Mouse (Mus musculus) frontal cortex, postnatal 10 days (tissue): Measurements from ENCODE around the gene Srsf10.

Source experiments
- DNase-seq, 2 experiments: peaks; one replicate each; pipeline ENCODE4 v3.0.0; 2022; ENCODE audit warnings: low spot score in 2 of 2, mixed read lengths in 1 of 2

Srsf10 gene

GRCm38 (mm10) chr4:135883881-135884516 is 28.5 kb downstream of the Srsf10 start:
- no peak for DNase-seq

- no peak for DNase-seq
Measured at GRCm38 (mm10) chr4:135884531-135884930, 29.0 kb downstream of the Srsf10 start.

DNA sequence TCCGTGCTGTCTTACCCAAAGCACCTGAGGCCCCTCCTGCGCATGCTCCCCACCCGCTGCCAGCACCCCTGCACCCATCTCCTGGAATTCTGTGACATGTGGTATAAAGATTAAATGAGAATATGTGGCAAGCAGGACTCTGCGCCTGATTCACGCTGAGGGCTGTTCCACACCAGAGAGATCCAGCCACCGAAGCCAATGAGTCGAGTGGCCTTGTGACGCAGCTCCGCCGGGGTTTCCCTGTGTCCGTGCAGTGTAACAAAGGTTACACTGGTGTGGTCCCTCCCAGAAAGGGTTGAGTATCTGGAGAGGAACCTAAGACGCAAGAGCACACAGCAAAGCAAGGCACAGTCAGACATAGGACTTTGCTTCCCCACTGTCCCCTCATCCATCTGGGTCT is 30.1 kb downstream of the Srsf10 start:
- no peak for DNase-seq

GRCm38 (mm10) chr4:135886184-135886583 is 30.6 kb downstream of the Srsf10 start:
- no peak for DNase-seq

DNA sequence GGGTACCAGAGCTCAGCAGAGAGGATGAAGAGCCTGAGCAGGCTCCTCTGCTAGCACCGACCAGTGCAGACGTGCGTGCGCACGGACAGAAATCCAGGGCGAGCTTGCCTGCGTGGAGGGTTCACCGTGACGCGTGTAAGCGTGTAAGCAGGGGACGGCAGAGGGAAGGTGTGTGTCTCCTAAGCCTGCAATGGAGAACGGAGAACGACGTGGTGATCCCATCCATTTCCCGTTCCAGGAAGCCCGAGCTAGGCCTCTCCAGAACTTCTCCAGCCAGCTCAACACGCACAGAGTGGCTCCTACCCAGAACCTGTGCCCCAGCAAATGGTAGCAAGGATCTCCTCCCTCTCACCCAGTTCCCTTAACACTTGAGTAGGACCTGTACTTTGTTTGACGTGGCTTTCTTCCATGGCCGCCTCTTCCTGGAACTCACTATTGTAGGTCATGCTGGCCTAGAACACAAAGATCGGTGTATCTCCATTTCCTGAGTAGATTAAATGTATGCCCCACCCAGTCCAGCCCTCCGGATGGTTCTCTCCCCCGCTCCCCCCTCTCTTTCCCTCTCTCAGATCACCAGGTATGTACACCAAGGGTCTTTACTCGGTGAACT is 33.0 kb downstream of the Srsf10 start:
- DNase-seq = no peak

DNA sequence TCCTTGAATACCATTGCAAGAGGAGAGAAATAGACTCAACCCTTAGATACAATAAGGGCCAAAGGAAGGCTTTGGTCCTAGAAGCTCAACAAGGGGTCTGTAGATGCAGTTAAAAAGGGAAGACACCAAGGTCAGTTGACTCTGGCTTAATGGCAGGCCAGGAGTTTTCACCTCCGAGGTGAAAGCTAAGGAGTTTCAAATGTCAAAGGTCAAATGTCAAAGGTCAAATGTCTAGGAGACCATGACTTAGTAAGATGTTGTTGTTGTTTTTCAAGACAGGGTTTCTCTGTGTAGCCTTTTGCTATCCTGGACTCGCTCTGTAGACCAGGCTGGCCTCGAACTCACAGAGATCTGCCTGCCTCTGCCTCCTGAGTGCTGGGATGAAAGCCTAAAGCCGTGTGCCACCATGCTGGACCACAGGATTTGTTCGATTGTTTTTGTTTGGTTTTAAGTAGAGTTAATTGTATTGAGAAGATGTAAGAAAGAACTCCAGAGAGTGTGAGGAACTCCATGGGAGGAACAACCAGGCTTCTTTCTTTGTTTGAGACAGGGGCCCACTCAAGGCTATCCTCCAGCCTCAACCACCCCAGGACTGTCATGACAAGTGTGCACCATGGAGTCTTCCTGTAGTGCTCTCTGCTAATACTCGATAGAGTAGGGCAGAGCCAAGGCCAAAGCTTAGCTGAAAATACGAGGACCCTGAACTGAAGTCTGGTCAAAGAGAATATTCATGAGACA is 33.8 kb downstream of the Srsf10 start:
- no peak for DNase-seq

DNA sequence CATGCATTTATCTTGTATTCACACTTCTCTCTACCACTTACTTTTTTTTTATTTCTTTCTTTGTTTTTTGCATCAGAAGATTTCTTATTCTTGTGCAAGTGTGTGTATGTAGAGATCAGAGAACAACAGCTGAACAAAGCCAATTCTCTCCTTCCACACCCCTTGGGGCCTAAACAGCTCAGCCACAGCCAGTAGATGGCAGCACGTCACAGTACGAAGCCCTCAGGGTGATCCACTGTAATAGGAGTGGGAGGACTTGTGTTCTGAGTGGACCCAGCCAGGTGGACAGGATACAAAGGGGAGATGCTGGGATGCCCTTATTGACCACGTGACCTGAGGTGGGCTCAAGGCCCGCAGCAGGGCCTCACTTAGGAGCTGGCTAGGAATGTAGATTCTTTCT is 34.3 kb downstream of the Srsf10 start:
- DNase-seq = peak in 1 of 2 experiments; percentile 52

- no peak for DNase-seq
Measured at GRCm38 (mm10) chr4:135891539-135891938, 36.0 kb downstream of the Srsf10 start.

- DNase-seq = no peak
Measured at GRCm38 (mm10) chr4:135892884-135893283, 37.3 kb downstream of the Srsf10 start.

DNA sequence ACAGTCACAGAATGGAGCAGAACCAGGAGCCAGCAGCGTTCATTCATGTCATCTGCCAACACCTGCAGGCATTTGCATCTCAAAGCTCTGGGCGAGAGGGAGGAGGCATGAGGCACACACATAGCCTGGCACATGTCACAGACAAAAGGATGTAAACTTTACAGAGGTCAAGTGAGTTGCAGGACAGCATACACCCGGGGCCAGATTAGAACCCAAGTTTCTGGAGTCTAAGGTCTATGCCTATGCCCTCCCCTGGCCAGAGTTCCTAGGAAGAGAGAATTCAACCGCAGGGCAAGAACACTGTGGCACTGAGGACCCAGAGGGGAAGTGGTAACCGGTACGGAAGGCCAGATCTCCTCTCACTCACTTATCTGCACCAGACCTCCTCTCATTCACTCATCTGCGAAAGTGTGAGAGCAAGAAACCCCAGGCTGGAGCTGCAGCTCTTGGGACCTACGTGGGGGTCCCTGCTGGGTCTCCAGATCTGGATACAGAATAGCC is 39.6 kb downstream of the Srsf10 start, which contains the start of gene Cnr2:
Gene Cnr2, plus strand, starts transcription at position 324 of the 501 bp plus-strand sequence.
- no peak for DNase-seq

DNA sequence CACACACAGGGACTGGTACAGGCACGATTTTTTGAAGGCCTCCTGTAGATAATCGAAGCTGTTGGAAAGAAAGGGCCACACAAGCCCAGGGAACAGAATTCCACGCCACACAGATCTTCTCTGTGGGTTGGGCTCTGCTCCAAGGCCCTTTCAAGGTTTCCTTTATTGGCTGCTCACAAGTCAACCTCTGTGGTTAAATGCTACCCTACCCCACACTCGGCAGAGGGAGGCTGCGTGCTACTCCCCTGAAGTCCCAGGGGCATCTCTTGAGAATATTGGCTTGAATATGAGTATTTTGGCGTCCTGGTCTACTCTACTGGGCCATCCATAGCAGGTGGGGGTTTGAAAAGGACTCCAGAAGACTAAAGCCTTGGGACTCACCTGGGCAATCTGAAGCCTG is 40.6 kb downstream of the Srsf10 start:
- no peak for DNase-seq

DNA sequence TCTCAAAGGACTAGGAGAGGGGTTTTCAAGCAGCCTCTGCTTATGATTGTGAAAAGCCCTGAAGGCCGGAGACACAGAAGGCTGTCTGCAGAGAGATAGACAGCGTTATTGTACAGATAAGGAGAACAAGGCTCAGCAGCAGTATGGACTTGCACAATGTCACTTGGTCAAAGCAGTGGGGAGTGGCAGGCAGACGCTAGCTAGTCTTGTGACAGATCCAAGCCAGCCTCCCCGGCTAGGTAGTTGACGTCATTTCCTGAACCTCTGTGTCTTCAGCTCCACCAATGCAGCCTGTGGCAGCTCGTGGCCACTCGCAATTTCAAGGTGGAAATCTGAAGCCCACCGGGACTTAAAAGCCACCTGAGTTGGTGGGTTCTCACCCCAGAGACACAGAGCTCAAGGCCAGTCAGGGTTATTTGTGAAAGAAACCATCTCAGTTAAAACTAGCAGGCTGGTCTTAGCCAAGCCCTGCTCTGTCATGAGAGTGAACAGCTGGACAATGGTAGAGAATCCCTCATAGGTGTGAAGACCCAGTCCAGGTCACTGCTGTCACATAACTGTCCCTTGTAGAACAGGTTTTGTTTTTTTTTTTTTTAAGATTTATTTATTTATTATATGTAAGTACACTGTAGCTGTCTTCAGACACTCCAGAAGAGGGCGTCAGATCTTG is 43.0 kb downstream of the Srsf10 start:
- no peak for DNase-seq

- DNase-seq = no peak
Measured at GRCm38 (mm10) chr4:135899050-135899448, 43.5 kb downstream of the Srsf10 start.

DNA sequence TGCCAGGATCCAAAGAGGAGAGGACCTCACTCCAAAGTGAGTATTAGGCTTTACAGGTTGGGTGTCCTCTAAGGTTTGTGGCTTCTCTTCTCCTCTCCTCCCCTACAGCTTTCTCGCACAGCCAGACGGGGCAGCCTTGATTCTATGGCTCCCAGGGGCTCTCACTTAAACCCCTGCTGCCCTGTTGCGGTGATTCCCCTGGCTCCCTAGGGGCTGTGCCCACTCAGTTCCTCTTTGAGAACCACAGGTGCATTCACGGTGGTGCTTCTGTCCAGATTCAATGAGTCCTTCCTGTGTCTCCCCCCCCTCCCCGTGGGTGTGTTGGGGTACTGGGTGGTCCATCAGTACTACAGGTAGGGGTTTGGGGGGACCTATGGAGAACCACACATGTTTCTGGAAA is 44.5 kb downstream of the Srsf10 start:
- no peak for DNase-seq

DNA sequence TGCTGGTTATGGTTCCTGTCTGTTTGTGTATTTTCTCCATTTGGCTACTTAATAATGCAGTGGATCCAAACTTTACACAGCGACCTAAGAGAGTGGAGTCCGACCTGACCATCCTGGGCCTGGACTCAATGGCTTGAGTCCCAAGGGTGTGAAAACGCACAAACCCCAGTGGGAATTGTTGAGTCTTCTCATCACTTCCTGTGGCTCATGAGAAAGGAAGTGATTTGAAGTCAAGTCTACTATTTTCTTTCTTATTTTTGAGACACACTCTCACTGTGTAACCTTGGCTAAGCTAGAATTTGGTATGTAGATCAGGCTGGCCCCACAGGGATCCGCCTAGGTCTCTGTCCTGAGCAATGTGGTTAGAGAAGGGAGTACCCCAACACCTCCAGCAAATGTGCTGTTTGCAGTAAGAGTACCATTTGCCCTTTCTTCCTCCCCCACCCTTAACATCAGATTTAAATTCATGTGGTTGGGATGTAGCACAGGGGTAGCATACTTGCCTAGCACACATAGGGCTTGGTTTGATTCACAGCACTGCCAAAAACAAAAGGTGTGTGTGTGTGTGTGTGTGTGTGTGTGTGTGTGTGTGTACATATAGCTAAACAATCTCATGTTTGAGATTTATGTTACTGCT is 47.2 kb downstream of the Srsf10 start:
- no peak for DNase-seq

- DNase-seq = no peak
Measured at GRCm38 (mm10) chr4:135904810-135905209, 49.3 kb downstream of the Srsf10 start.

DNA sequence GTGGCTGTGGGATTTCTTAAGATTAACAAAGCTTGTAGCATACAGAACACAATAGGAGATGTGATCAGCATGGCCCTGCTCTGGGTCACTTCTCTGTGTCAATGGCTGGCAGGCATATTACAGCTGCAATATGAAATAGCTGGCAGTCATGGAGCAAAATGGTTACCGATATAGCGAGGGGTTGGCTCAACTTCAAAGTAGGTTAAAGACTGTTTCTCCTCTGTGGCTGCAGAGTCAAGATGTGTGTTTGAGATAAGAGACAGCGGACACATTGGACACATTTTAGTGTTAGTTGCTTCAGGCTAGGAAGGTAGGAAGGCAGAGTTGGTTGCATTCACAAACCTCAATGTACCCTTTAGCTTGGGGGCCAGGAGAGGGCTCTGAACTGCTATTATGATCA is 51.1 kb downstream of the Srsf10 start:
- DNase-seq = no peak

DNA sequence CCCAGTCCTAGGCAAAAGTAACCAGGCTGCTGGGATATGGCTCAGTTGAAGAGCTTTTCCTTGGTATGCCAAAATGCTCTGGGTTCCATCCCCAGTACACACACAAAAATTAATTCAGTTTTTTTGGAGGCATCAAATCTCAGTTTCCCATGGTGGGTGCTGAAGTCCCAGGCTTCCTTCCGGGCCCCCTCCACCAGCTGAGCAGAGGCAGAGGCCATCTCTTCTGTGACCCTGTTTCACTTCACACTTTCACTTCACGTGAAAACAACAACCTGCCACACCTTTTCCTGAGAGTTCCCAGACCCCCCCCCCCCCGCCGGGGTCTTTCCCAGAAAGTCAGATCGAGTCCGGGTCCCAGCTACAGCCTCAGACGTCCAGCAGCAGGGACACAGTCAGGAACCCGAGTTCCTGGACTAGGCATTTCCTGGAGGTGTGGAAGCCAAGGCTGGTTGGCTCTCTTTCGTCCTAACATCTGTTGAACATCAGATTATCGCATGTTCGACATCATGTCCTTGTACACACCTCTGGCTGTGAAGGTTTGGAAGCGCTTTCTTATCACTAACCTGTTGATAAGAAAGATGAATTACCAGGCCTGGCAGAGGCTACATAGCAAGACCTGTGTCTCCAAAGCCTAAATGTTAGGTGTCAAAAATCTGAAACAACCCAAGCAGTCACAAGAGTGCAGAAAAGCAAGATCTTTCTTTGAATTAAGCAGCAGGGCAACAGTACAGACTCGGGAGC is 53.9 kb downstream of the Srsf10 start:
- DNase-seq = no peak

- DNase-seq = no peak
Measured at GRCm38 (mm10) chr4:135911531-135911930, 56.0 kb downstream of the Srsf10 start.

GRCm38 (mm10) chr4:135912164-135912563 is 56.6 kb downstream of the Srsf10 start:
- no peak for DNase-seq

DNA sequence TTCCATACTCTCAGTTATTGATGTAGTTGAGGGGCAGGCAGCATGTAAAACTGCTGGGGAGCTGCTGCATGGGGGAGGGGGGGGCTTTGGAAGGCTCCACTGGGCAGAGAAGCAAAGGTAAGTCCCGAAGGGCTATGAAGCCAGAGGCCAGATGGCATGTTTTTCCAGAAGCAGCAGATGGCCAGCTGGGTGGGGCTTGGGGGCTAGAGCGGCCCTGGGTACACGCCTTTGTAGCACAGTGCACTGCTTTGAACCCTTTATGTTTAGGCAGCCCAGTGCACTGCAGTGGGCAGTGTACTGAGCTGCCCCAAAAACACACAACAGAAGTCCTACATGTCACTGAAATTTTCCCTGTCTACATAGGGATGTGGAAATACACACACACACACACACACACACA is 57.3 kb downstream of the Srsf10 start:
- DNase-seq = no peak
